Mouse (Mus musculus) ES-Bruce4 (cell line): ENCODE data around the gene Olfr1371.

Source experiments
- CTCF ChIP-seq: IDR thresholded peaks from one replicate; pipeline ENCODE4 v1.8.1; 2011; ENCODE audit warnings: low read depth, low read length
- POLR2A ChIP-seq: IDR thresholded peaks from one replicate; pipeline ENCODE4 v1.8.1; 2011; ENCODE audit warnings: low read length; ENCODE audit not compliant: insufficient read depth

- TF ChIP-seq POLR2A, result no peak
- TF ChIP-seq CTCF, result no peak
Measured at GRCm38 (mm10) chr11:52233906-52234305, 20.1 kb upstream of the Olfr1371 start.
